Mouse (Mus musculus) CH12.LX (cell line): ENCODE results near the gene Ccdc32.

Source experiments
- CHD2 ChIP-seq: IDR thresholded peaks from 2 replicates; pipeline ENCODE4 v1.6.1; 2011; ENCODE audit warnings: low read length, improper control_type of control experiment
- CTCF ChIP-seq, 2 experiments: IDR thresholded peaks in 1 of 2; conservative IDR thresholded peaks in 1 of 2; 2 replicates each; pipeline ENCODE4 v1.5.1; 2011 to 2012; ENCODE audit warnings: low read depth in 2 of 2, low read length in 2 of 2, improper control_type of control experiment in 1 of 2, inconsistent platforms in 1 of 2, mild to moderate bottlenecking in 1 of 2, moderate library complexity in 1 of 2
- E2F4 ChIP-seq: IDR thresholded peaks from 2 replicates; pipeline ENCODE4 v1.6.1; 2011; ENCODE audit warnings: low read depth, low read length, improper control_type of control experiment; ENCODE audit not compliant: insufficient replicate concordance
- HCFC1 ChIP-seq: IDR thresholded peaks from 2 replicates; pipeline ENCODE4 v1.6.1; 2012; ENCODE audit warnings: low read depth, mild to moderate bottlenecking, inconsistent platforms, low read length, improper control_type of control experiment
- MAFK ChIP-seq: IDR thresholded peaks from 2 replicates; pipeline ENCODE4 v1.6.1; 2011; ENCODE audit warnings: low read length, improper control_type of control experiment; ENCODE audit not compliant: insufficient replicate concordance
- MAX ChIP-seq: IDR thresholded peaks from 2 replicates; pipeline ENCODE4 v1.6.1; 2011; ENCODE audit warnings: low read length, improper control_type of control experiment
- POLR2A ChIP-seq: IDR thresholded peaks from 2 replicates; pipeline ENCODE4 v1.6.1; 2011; ENCODE audit warnings: low read depth, mild to moderate bottlenecking, improper control_type of control experiment, low read length
- UBTF ChIP-seq: IDR thresholded peaks from 2 replicates; pipeline ENCODE4 v1.6.1; 2012; ENCODE audit warnings: low read depth, mild to moderate bottlenecking, inconsistent platforms, low read length, improper control_type of control experiment, moderate library complexity
- ZC3H11A ChIP-seq: IDR thresholded peaks from 2 replicates; pipeline ENCODE4 v1.6.1; 2012; ENCODE audit warnings: low read depth, mild to moderate bottlenecking, inconsistent platforms, low read length, improper control_type of control experiment

DNA sequence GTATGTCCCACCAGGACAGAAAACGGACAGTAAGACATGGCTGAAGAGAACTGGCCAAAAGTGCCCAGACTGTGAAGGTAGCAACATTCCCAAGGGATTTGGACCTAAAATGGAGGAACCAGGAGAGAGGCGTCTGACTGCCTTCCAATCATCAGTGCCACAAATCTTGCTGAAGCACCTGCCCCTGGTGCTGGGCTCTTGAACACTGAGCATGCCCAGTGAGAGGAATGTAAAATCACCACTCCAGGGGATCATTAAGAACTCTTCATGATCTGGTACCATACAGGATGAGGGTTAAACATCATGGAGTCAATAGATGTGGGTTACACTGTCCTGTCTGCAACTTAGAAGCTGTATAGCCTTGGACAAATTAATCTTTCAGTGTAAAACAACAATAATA lies 16.0 kb upstream of the Ccdc32 start:
- no peak for TF ChIP-seq CTCF (conservative IDR thresholded peaks at IDR 0.05 in 1 of 2, IDR thresholded peaks at IDR 0.05 in 1 of 2; ENCODE audit: low read depth in 2 of 2, low read length in 2 of 2)
- no peak for TF ChIP-seq UBTF
- TF ChIP-seq MAX, result no peak
- TF ChIP-seq HCFC1, result no peak
- TF ChIP-seq CHD2, result no peak
- TF ChIP-seq ZC3H11A, result no peak
- TF ChIP-seq MAFK, result no peak
- TF ChIP-seq POLR2A, result no peak
- no peak for TF ChIP-seq E2F4
